Mouse (Mus musculus): Measurements from ENCODE around the gene Rasl12.

- TF ChIP-seq CTCF (IDR thresholded peaks at IDR 0.05; ENCODE audit: low read depth): no peak
- no peak for TF ChIP-seq EP300 (IDR thresholded peaks at IDR 0.05; ENCODE audit: low read depth)
These were observed 19.4 kb downstream of the Rasl12 start for GRCm38 (mm10) chr9:65417738-65418137.
